Mouse (Mus musculus) right cerebral cortex, adult 18-20 months (tissue): ENCODE results near the gene Ppib.

Experiments used
- DNase-seq: peaks from one replicate; pipeline ENCODE4 v3.0.0; 2022; ENCODE audit warnings: mixed read lengths

Gene Ppib

DNA sequence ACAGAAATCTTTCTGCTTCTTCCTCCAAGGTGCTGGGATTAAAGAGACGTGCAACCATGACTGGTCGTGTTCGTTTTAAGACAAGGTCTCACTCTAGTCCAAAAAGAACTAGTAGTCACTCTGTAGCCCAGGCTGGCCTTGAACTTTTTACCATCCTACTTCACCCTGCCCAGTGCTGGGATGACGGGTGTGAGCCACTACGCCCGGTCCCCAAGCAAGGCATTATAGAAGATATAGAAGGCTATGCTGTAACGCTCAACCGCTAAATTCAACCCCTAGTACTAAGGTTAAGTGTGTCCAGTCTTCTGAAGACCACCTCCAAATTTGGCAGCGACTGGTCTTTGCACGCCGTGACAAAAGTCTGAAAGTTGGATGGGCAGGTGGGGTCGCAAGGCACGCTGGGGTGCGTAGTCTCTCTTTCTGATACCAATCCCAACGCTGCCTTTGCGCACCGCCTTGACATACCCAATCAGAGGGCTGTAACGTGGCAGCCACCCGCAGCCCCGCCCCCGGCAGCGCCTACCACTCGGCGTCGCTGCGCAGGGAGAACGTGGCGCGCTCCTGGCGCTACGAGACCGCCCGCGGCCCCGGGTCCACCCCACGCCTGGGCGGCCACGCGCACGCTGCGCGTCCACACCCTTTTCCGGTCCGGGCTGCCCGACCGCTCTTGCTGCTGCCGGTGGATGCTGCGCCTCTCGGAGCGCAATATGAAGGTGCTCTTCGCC lies at the start of gene Ppib:
TSS of gene Ppib (plus strand) at position 640 of the 725 bp plus-strand sequence.
- peak; percentile 99 for DNase-seq

DNA sequence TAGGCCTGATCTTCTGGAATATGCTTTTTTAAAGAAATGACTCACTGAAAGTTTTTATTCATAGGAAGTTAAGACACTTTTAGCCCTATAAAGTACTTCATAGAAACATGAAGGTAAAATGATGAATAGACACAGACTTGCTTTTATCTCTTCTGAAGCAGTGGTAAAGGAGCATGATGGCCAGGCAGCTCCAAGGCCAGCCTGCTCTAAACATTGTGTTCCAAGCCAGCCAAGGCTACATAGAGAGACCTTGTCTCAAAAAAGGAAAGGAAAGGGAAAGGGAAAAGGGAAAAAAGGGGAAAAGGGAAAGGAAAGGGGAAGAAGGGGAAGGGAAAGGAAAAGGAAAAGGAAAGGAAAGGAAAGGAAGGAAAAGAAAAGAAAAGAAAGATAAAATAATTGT lies 39.4 kb upstream of the Ppib start:
- no peak for DNase-seq

DNA sequence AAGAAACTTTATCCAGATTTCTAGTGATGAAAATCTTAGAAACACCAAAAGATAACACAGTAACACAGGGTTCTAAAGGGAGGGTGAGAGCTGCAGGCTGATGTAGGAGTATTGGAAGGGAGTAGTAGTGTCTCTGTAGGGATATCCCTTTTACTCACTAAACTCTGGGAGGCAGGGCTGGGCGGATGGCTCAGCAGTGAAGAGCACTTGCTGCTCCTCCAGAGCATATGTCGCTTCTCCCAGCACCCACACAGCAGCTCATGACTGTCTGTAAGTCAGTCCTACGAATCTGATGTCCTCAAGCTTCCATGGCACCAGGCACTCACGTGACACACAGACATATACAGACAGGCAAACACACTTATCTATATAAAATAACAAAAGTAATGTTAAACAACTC lies 21.9 kb upstream of the Ppib start:
- DNase-seq = peak; percentile 80

DNA sequence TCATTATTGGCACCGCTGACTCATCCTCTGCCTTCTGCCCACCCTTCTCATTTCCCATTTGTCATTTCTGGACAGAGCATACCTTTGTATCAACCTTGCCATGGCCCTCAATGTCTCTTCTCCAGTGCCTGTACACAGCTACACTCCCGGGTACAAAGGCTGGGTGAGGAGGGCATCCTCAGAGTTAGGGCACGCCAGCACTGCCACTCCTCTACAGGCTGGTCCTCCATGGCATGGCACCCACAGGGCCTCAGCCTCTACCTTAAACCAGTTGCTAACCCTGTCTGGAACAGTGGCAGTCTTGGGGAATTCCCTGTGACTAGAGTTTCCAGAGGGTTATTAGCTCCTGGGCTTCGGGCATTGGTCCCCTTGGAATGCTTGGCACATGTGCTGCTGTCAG lies 21.4 kb upstream of the Ppib start:
- DNase-seq = no peak

GRCm38 (mm10) chr9:66039290-66039689 lies 20.7 kb upstream of the Ppib start:
- peak; percentile 51 for DNase-seq

DNA sequence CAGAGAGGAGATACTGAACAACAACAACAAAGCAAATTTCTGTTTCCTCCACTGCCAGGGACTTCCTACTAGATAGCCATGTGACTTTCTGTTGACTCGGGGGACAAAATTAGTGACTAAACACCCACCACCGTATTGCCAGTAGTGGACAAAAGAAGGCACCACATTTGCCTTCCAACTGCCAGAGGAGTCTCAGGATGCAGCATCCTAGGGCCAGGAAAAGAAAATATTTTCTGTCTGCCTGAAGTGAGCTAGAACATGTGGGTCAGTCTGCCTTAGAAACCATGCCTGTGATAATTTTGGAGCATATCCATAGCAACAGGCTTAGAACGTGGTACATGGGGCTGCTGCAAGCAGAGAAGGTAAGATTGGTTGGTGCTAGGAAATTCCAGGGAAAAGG lies 19.2 kb upstream of the Ppib start:
- peak; percentile 42 for DNase-seq

- DNase-seq = no peak
These were observed 17.7 kb upstream of the Ppib start for GRCm38 (mm10) chr9:66042331-66042730.

DNA sequence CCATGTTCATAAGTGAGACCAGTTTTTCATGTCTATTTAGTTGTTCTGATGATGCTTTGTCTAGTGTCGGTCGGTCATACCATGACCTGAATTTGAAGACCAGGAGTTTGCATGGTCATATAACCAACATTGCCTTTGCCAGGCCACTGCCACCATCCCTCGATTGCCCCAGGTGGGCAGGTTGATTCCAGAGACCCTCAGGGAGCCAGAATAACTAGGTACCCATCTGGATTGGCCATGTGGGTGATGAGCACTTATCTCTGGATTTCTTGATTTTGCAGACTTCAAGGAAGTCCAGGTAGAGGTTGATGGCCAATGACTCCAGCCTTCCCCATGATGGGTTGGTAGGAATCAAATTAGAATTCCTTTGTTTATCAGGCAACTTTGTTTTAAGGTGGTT lies 16.8 kb upstream of the Ppib start:
- no peak for DNase-seq

DNA sequence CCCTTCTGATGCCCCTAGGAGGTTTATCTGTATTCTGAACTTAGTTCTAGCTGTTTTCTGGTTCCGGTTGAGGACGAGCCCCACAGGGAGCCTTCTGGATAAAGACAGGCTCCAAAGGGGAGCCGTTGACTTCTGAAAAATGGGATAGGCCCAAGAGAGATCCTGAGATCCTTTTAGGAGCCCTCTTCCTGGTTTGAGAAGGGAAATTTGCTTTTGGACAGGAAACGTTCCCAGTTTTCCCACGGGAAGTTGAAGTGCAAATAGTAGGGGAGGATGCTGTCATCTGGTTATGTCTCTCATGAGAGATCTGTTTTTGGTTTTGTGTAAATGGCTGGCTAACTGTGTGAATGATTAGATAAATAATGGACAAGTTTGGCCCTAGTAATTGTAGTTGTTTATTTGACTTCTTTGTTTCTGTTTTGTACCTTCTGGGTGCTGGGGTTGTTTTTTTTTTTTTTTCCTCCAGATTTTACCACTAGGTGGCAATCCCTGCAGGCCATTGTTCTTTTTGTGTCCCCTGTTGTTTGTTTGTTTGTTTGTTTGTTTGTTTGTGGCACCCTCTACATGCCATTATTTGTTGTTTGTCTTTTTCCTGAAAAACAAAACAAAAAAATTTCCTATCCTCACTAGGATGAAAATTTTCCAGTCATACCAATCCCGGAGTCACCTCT lies 10.0 kb upstream of the Ppib start:
- no peak for DNase-seq

- no peak for DNase-seq
These were observed 8.5 kb upstream of the Ppib start for GRCm38 (mm10) chr9:66051493-66051892.

- DNase-seq = no peak
These were observed 7.3 kb upstream of the Ppib start for GRCm38 (mm10) chr9:66052731-66053130.

DNA sequence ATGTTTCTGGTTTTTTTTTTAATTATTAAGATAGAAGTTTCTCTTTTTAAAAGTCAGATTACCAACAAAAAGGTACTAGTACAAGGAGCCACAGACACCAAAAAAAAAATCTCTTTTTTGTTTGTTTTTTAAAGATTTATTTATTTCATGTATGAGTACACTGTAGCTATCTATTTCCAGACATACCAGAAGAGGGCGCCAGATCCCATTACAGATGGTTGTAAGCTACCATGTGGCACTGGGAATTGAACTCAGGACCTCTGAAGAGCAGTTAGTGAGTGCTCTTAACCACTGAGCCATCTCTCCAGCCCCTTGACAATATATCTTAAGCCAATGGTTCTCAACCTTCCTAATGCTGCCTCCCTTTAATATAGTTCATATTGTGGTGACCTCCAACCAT lies 6.4 kb upstream of the Ppib start:
- no peak for DNase-seq

GRCm38 (mm10) chr9:66060308-66060647 lies 256 bp downstream of the Ppib start:
- DNase-seq = no peak

DNA sequence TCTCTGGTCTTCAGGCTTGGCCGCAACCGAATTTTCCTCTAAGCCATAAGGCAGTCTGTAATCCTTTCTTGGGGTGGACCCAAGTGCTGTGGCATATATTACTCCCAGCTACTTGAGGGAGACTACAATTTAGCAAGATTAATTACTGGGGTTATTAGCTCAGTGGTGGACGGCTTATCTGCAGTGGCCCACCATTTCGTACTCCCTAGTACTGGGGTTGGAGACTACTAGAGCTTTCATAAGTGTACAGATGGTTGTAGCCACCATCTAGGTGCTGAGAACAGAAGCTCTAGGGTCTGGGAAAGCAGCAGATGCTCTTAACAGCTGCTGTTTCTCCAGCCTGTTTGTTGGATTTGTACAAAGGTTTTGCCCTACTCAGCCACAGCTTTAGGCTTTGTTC lies 964 bp downstream of the Ppib start:
- no peak for DNase-seq

DNA sequence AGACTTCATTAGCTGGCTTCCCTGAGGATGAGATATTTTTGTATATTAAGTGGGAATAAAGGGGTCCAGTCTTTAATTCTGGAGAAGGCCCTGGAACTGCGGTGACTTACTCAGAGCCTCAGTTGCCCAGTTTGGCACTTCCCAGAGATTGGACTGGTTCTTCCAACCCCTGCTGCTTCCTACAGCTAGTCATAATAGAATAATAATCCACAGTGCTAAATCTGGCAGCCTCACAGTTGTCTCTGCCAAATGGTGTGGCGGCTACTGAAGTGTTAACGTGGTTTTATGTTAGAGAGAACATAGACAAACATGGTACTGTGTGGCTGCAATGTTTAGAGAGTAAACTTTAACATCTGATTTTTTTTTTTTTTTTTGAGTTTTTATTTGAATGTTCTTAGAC lies 1.6 kb downstream of the Ppib start:
- DNase-seq = no peak

DNA sequence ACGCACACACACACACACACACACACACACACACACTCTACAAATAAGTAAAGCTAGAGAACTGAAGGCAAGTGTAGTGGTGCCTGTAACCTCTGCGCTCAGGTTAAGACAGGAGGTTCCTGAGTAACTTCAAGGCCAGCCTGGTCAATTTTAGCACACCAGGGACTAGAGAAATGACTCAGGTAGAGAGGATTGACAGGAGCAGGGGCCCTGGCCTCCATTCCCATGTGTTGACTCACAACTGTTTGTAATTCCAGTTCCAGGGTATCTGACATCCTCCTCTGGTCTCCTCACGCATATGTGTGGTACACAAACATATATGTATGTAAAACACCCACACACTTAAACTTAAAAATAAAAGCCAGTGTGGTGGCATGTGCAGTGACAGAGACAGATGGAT lies 3.4 kb downstream of the Ppib start:
- DNase-seq = no peak

DNA sequence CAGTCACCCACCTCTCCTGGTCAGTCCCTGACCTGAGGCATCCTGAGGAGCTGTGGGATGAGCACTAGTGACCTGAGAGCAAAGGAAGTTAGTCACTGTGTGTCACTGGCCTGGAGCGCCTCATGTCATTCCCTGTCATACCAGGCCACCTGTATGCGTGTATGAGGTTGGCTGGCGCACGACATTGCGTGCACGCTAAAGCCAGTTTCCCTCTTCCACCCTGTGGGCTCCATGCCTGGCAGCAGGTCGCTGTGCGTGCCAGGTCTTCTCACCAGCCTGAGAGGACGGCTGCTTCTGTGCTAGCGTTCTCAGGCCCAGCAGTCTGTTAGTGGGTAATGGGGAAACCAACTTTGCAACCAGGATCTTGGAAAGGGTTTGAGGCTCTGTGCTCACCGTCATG lies 4.3 kb downstream of the Ppib start:
- no peak for DNase-seq

- no peak for DNase-seq
These were observed 6.8 kb downstream of the Ppib start for GRCm38 (mm10) chr9:66066791-66067190.

DNA sequence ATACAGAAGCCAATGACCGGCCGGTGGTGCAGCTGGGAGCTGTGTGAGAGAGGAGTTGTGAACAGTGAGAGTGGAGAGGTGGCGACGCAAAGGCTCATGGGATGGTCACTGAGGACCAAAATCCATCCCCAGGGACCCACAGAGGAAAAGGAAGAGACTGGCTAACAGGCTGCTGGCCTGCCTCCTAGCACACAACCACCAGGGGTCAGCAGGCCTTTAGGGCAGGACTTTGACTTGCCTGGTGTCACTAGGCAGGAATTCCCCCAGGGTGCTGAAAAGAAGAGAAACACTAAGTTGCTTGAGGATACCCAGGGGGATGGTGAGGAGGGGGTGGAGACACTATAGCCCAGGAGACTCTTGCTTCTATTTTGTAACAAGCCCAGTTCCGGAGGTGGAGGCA lies 7.5 kb downstream of the Ppib start:
- no peak for DNase-seq

DNA sequence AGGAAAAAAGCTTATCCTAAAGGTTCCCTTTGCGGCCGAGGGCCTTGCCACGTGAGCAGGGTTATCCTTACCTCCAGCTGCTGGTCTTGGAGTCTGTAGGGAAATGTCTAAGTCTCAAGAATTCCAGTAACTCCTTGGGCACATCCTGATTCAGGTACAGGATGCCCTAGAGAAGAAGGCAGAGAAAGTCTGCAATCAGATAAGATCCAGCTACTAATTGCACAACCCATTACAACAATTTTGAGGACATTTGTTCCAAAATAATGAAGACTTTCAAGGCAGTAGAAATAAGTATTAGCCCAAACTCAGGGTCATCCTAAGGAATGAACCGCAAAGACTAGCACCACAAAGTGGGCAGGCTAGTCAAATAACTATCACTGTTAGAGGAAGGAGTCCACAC lies 8.0 kb downstream of the Ppib start:
- DNase-seq = no peak

- peak; percentile 27 for DNase-seq
These were observed 9.0 kb downstream of the Ppib start for GRCm38 (mm10) chr9:66068971-66069391.

GRCm38 (mm10) chr9:66069583-66069982 lies 9.6 kb downstream of the Ppib start, which contains the start of gene Snx22:
Gene Snx22, minus strand, starts transcription at chr9:66069719.
- DNase-seq = peak; percentile 75

- no peak for DNase-seq
These were observed 10.1 kb downstream of the Ppib start for GRCm38 (mm10) chr9:66070151-66070550.

DNA sequence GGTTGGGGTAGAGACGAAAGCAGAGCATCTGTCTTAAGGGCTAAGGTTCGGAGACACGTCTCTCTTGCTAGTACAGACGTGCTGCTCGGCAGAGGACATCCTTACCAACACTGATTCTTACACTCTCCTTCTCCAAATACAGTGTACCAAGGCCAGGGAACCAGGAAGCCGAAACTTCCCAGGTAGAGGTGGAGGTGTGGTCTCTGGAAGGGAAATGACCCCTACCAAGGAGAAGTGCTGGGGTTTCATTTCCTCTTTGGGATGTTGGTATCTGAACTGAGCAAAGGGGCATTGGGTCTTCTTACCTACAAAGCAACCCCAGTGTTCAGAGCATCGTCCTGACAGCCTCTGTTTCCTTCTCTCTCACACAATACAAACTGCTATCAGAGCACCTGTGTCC lies 12.7 kb downstream of the Ppib start:
- no peak for DNase-seq

GRCm38 (mm10) chr9:66078072-66078471 lies 18.1 kb downstream of the Ppib start:
- no peak for DNase-seq
